Mouse (Mus musculus) neural tube, embryonic 11.5 days (tissue): ENCODE results near the gene Atp7b. TPM values are rescaled to one million over a fixed set of nuclear protein-coding genes. Genes with fewer than 3 reads are reported as not detected.

Experiments
- ATAC-seq: fragments of 200-750 bp; cut with Nextera tagmentation; 2 replicates; pipeline ENCODE4 v1.8.0; 2017; ENCODE audit warnings: moderate number of reproducible peaks, mild to moderate bottlenecking, moderate TSS enrichment, moderate library complexity; ENCODE audit not compliant: insufficient read depth, low FRiP score, low TSS enrichment
- DNase-seq: peaks from one replicate; pipeline ENCODE4 v3.0.0-alpha.2; 2015; ENCODE audit warnings: low spot score
- H3K27ac ChIP-seq: fragments of 300-500 bp; sonication (generic); 2 replicates; pipeline ENCODE4 v1.5.1; 2014; ENCODE audit warnings: low read depth, mild to moderate bottlenecking, low read length
- H3K27me3 ChIP-seq: fragments of 300-500 bp; sonication (generic); 2 replicates; pipeline ENCODE4 v1.6.1; 2014; ENCODE audit warnings: mild to moderate bottlenecking, low read length, mixed read lengths; ENCODE audit not compliant: control insufficient read depth, insufficient read depth
- H3K36me3 ChIP-seq: fragments of 300-500 bp; sonication (generic); 2 replicates; pipeline ENCODE4 v1.6.1; 2014; ENCODE audit warnings: mild to moderate bottlenecking, low read length, moderate library complexity, mixed read lengths; ENCODE audit not compliant: control insufficient read depth, insufficient read depth
- H3K4me1 ChIP-seq: fragments of 300-500 bp; sonication (generic); 2 replicates; pipeline ENCODE4 v1.6.1; 2014; ENCODE audit warnings: low read length, mixed read lengths; ENCODE audit not compliant: control insufficient read depth, insufficient read depth
- H3K4me2 ChIP-seq: fragments of 300-500 bp; sonication (generic); 2 replicates; pipeline ENCODE4 v1.6.1; 2014; ENCODE audit warnings: low read depth, mild to moderate bottlenecking, moderate library complexity
- H3K4me3 ChIP-seq: fragments of 300-500 bp; sonication (generic); 2 replicates; pipeline ENCODE4 v1.5.1; 2014; ENCODE audit warnings: low read depth, low read length
- H3K9ac ChIP-seq: fragments of 300-500 bp; sonication (generic); 2 replicates; pipeline ENCODE4 v1.6.1; 2014; ENCODE audit warnings: mild to moderate bottlenecking, low read length
- H3K9me3 ChIP-seq: fragments of 300-500 bp; sonication (generic); 2 replicates; pipeline ENCODE4 v1.6.1; 2016; ENCODE audit warnings: low read length; ENCODE audit not compliant: control insufficient read depth
- WGBS: fragments of 180-500 bp; shearing (Covaris S2); extraction: QIAGEN DNeasy Blood & Tissue Kit; methylation state at CpG from one replicate; pipeline ENCODE4 v1.1.7; 2014; 5-methylcytosine and 5-hydroxymethylcytosine counted together
- polyA plus RNA-seq: library from polyadenylated mRNA; unstranded; fragments of >200 nt; fragmentation: Nextera tagmentation; extraction: Ambion mirVana; gene quantifications from 2 replicates; pipeline ENCODE4 v1.2.1, GENCODE M21; 2014

Gene Atp7b
- polyA plus RNA-seq, 1 experiment from 2014 or later: 1.5 TPM

DNA sequence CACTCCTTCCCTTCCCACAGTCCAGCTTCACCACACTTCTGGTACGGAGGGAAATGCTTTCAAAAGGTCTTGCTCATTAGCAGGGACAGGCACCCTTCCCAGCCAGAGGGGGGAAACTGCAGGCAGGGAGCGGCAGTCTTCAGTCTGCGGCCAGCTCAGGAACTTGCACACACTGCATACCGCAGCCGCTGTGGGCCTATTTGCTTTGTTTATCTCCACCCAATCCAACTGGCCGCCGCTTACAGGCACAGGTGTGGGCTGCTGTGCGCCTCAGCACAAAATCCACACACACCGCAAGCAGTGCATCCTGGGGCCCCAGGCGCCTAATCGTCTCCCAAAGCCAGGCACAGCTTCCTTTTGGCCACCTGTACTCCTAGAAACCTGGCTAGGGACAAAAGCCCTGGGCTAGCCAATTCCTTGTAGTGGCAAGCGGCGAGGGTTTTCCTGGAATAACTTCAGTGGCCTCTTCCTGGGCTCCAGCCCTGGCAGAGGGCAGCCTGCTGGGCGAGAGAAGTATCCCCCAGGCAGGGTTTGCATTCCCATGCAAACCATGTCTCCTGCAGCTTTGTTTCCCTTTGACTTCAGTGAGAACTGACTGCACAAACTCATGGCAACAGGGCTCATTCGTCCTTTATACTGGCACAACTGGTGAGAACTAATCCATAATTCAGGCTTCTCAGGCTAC lies 20.5 kb downstream of the Atp7b start:
- Histone ChIP-seq H3K4me1 (0 out of 2 replicates have a peak, but pooled peaks cover 3% of the 10 kb centered on the region), H3K27me3 (no peaks in the 10 kb centered on the region), H3K9ac (peak overlapping the region; percentile 11; the same call in 1 of the 2 replicates), H3K4me3 (no peak overlapping the region), H3K4me2 (no peak overlapping the region), H3K27ac (no peak overlapping the region), H3K9me3 (no peaks in the 10 kb centered on the region), H3K36me3 (no peaks in the 10 kb centered on the region)
- WGBS: 19% methylated on average over 15 of the region's 15 CpGs
- DNase-seq (peak; percentile 12), ATAC-seq (no peak)

GRCm38 (mm10) chr8:22037022-22037421 lies 23.1 kb downstream of the Atp7b start:
- WGBS: 75% methylated on average over 7 of the region's 7 CpGs
- no peaks in the 10 kb centered on the region for H3K36me3 ChIP-seq
- no peak for DNase-seq

DNA sequence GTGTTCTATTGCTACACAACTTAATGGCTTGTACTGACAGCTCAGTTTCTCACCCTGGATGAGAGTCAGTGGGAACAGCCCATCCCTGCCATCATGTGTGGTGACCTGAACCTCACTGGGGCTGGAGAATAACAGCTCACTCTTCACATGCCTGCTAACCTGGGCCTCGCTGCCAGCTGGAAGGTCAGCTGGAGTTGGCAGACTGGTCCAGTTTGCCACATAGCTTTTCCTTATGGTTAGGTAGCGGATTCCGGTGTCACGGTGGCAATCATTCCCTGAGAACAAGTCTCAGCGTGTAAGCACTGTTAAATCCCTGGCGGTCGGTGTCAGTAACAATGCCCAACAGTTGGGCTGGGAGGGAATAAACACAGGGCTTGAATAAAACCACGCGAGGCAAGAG lies 24.0 kb downstream of the Atp7b start:
- H3K27ac ChIP-seq: no peak overlapping the region
- H3K9ac ChIP-seq: no peak overlapping the region
- no peaks in the 10 kb centered on the region for H3K9me3 ChIP-seq
- ATAC-seq (no peak), DNase-seq (no peak)
- H3K4me2 ChIP-seq: no peak overlapping the region
- 93% methylated on average over 9 of the region's 9 CpGs for WGBS
- no peak overlapping the region for H3K4me3 ChIP-seq
- no peaks in the 10 kb centered on the region for H3K36me3 ChIP-seq
- 0 out of 2 replicates have a peak, but pooled peaks cover 3% of the 10 kb centered on the region for H3K4me1 ChIP-seq
- H3K27me3 ChIP-seq: no peaks in the 10 kb centered on the region

More at GRCm38 (mm10) chr8:22037022-22037421, 23.1 kb downstream of the Atp7b start:
- Histone ChIP-seq H3K4me2 (no peak overlapping the region), H3K4me1 (0 out of 2 replicates have a peak, but pooled peaks cover 3% of the 10 kb centered on the region), H3K9me3 (no peaks in the 10 kb centered on the region), H3K27ac (no peak overlapping the region), H3K9ac (no peak overlapping the region), H3K27me3 (no peaks in the 10 kb centered on the region), H3K4me3 (no peak overlapping the region)
- no peak for ATAC-seq

- ATAC-seq (no peak), DNase-seq (no peak)
- 83% methylated on average over 3 of the region's 3 CpGs for WGBS
- Histone ChIP-seq H3K9me3 (no peaks in the 10 kb centered on the region), H3K27ac (no peak overlapping the region), H3K4me3 (no peak overlapping the region), H3K4me1 (no peaks in the 10 kb centered on the region), H3K9ac (no peak overlapping the region), H3K27me3 (no peaks in the 10 kb centered on the region), H3K36me3 (no peaks in the 10 kb centered on the region), H3K4me2 (no peak overlapping the region)
Observed at GRCm38 (mm10) chr8:22030990-22031389, 29.1 kb downstream of the Atp7b start.

GRCm38 (mm10) chr8:22028973-22029372 lies 31.1 kb downstream of the Atp7b start:
- DNase-seq (no peak), ATAC-seq (no peak)
- Histone ChIP-seq H3K4me3 (no peak overlapping the region), H3K36me3 (no peaks in the 10 kb centered on the region), H3K4me1 (no peaks in the 10 kb centered on the region), H3K9ac (no peak overlapping the region), H3K9me3 (no peaks in the 10 kb centered on the region), H3K27ac (no peak overlapping the region), H3K4me2 (no peak overlapping the region), H3K27me3 (no peaks in the 10 kb centered on the region)
- 79% methylated on average over 3 of the region's 3 CpGs for WGBS

GRCm38 (mm10) chr8:22025241-22025640 lies 34.9 kb downstream of the Atp7b start:
- Histone ChIP-seq H3K4me2 (no peak overlapping the region), H3K36me3 (no peaks in the 10 kb centered on the region), H3K27ac (no peak overlapping the region), H3K4me3 (no peak overlapping the region), H3K9me3 (no peaks in the 10 kb centered on the region), H3K27me3 (no peaks in the 10 kb centered on the region), H3K9ac (no peak overlapping the region), H3K4me1 (no peaks in the 10 kb centered on the region)
- DNase-seq: no peak
- WGBS: 66% methylated on average over 4 of the region's 4 CpGs
- ATAC-seq: no peak; the same call in 1 of the 2 replicates

DNA sequence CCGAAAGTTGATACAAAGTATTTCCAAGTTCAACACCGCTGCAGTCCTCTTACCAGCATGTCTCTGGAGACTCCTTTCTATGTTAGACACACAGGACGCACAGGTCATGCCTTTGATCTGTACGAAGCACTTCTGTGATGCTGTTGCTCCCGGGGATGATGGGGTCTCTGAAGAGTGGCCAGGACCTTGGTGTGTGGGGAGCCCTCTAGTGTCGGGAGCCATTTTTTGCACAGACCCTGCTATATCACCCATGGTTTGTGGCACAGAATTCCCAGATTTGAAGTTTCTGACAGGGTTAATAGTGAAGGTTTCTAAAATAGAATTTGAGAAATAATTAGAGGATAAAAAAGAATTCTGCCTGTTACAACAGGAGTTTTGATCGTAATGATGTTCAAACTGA lies 37.9 kb downstream of the Atp7b start:
- 59% methylated on average over 7 of the region's 7 CpGs for WGBS

DNA sequence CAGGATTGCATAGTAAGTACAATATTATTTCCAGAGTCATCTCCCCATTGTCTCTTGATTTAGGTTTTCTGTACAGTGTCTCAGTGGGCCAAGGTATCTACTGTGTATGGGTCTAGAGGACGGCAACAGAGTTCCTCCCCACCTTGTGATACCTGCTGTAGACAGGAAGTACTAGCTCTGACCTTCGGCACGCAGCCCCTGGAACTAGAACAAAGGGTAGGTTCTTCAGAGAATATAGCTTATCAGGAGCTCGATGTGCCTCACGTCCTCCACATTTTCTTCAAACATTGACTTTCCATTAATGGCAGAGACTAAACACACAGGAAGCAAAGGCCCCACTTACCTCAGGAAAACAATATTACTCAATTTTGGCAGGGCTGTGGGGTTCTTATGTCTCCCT lies 40.6 kb downstream of the Atp7b start:
- no peak for ATAC-seq
- Histone ChIP-seq H3K27ac (no peak overlapping the region), H3K36me3 (no peaks in the 10 kb centered on the region), H3K4me1 (no peaks in the 10 kb centered on the region), H3K4me3 (no peak overlapping the region), H3K4me2 (no peak overlapping the region), H3K9ac (no peak overlapping the region), H3K27me3 (no peaks in the 10 kb centered on the region), H3K9me3 (no peaks in the 10 kb centered on the region)
- 94% methylated on average over 5 of the region's 5 CpGs for WGBS
- DNase-seq: no peak

More for the DNA sequence above, 37.9 kb downstream of the Atp7b start:
- Histone ChIP-seq H3K9me3 (no peaks in the 10 kb centered on the region), H3K4me1 (no peaks in the 10 kb centered on the region), H3K9ac (no peak overlapping the region), H3K4me3 (no peak overlapping the region), H3K27me3 (no peaks in the 10 kb centered on the region), H3K27ac (no peak overlapping the region), H3K36me3 (no peaks in the 10 kb centered on the region), H3K4me2 (no peak overlapping the region)
- ATAC-seq (no peak), DNase-seq (peak; percentile 15)

- 69% methylated on average over 7 of the region's 7 CpGs for WGBS
- Histone ChIP-seq H3K36me3 (no peaks in the 10 kb centered on the region), H3K9me3 (no peaks in the 10 kb centered on the region), H3K9ac (no peak overlapping the region), H3K27me3 (no peaks in the 10 kb centered on the region), H3K4me2 (no peak overlapping the region), H3K4me3 (no peak overlapping the region), H3K4me1 (no peaks in the 10 kb centered on the region), H3K27ac (no peak overlapping the region)
- DNase-seq (no peak), ATAC-seq (no peak)
Observed at GRCm38 (mm10) chr8:22017731-22018130, 42.4 kb downstream of the Atp7b start.
